Mouse (Mus musculus) forebrain, postnatal 0 days (tissue): ENCODE measurements around the gene Dram1. TPM values are rescaled to one million over a fixed set of nuclear protein-coding genes. Genes with fewer than 3 reads are reported as not detected.

Experiments used
- ATAC-seq: fragments of 200-750 bp; cut with Nextera tagmentation; 2 replicates; pipeline ENCODE4 v1.8.0; 2017; ENCODE audit warnings: mild to moderate bottlenecking, moderate library complexity
- DNase-seq: peaks from one replicate; pipeline ENCODE4 v3.0.0-alpha.2; 2015
- H3K27ac ChIP-seq: fragments of 300-500 bp; sonication (generic); 2 replicates; pipeline ENCODE4 v1.5.1; 2014; ENCODE audit warnings: low read depth, mild to moderate bottlenecking, antibody characterized with exemption, low read length, moderate library complexity, mixed read lengths
- H3K27me3 ChIP-seq: fragments of 300-500 bp; sonication (generic); 2 replicates; pipeline ENCODE4 v1.6.1; 2014; ENCODE audit warnings: mild to moderate bottlenecking, low read length, mixed read lengths; ENCODE audit not compliant: insufficient read depth
- H3K36me3 ChIP-seq: fragments of 300-500 bp; sonication (generic); 2 replicates; pipeline ENCODE4 v1.6.1; 2014; ENCODE audit warnings: mild to moderate bottlenecking, moderate library complexity; ENCODE audit not compliant: insufficient read depth
- H3K4me1 ChIP-seq: fragments of 300-500 bp; sonication (generic); 2 replicates; pipeline ENCODE4 v1.6.1; 2014; ENCODE audit warnings: antibody characterized with exemption; ENCODE audit not compliant: insufficient read depth
- H3K4me2 ChIP-seq: fragments of 300-500 bp; sonication (generic); 2 replicates; pipeline ENCODE4 v1.6.1; 2014; ENCODE audit warnings: low read depth, mild to moderate bottlenecking, moderate library complexity
- H3K4me3 ChIP-seq: fragments of 300-500 bp; sonication (generic); 2 replicates; pipeline ENCODE4 v1.5.1; 2014; ENCODE audit warnings: low read depth, low read length, mixed read lengths
- H3K9ac ChIP-seq: fragments of 300-500 bp; sonication (generic); 2 replicates; pipeline ENCODE4 v1.6.1; 2014; ENCODE audit warnings: mild to moderate bottlenecking
- H3K9me3 ChIP-seq: fragments of 300-500 bp; sonication (generic); 2 replicates; pipeline ENCODE4 v1.6.1; 2016; ENCODE audit warnings: low read length
- CTCF ChIP-seq: sonication (generic); IDR thresholded peaks from 2 replicates; pipeline ENCODE4 v1.5.1; 2016; ENCODE audit warnings: antibody characterized with exemption, control low read depth, low read depth
- WGBS: fragments of 180-500 bp; shearing (Covaris S2); extraction: QIAGEN DNeasy Blood & Tissue Kit; methylation state at CpG from one replicate; pipeline ENCODE4 v1.1.7; 2014; 5-methylcytosine and 5-hydroxymethylcytosine counted together
- polyA plus RNA-seq: library from polyadenylated mRNA; unstranded; fragments of >200 nt; fragmentation: Nextera tagmentation; extraction: Ambion mirVana; gene quantifications from 2 replicates; pipeline ENCODE4 v1.2.1, GENCODE M21; 2015
- total RNA-seq: library from RNA; depleted of rRNA; stranded (reverse); fragments of >200 nt; gene quantifications from 2 replicates; pipeline ENCODE4 v1.2.3, GENCODE M21; 2014; rRNA removed

Dram1 gene
- total RNA-seq (0.62 and 0.85 TPM in 2 replicates), polyA plus RNA-seq (0.58 and 0.92 TPM in 2 replicates)

GRCm38 (mm10) chr10:88379013-88379885 lies at the start of gene Dram1, which contains the start of gene Gnptab:
TSS of gene Dram1 (minus strand) at chr10:88379080.
TSS of gene Gnptab (plus strand) at chr10:88379132.
- peak within 1 kb of the TSS; percentile 73 for H3K4me2 ChIP-seq
- 0 out of 2 replicates have a peak, but pooled peaks cover 7% of the 10 kb centered on the region for H3K4me1 ChIP-seq
- no peaks in the 10 kb centered on the region for H3K27me3 ChIP-seq
- peak; percentile 90 for TF ChIP-seq CTCF
- peak; percentile 92 for ATAC-seq
- H3K9ac ChIP-seq, result peak within 1 kb of the TSS; percentile 74
- 2% methylated on average over 81 of the region's 87 CpGs for WGBS
- peak within 1 kb of the TSS; percentile 92 for H3K27ac ChIP-seq
- peak within 1 kb of the TSS; percentile 82 for H3K4me3 ChIP-seq
- peak; percentile 93 for DNase-seq
- H3K9me3 ChIP-seq, result no peaks in the 10 kb centered on the region
- no peaks in the 10 kb centered on the region for H3K36me3 ChIP-seq

- peaks cover 48% of the 10 kb centered on the region for H3K36me3 ChIP-seq
- no peak for TF ChIP-seq CTCF
These were observed 49.1 kb upstream of the Dram1 start for GRCm38 (mm10) chr10:88427998-88428397.

GRCm38 (mm10) chr10:88426896-88427295 lies 48.0 kb upstream of the Dram1 start:
- H3K4me3 ChIP-seq, result no peak overlapping the region
- no peak overlapping the region for H3K9ac ChIP-seq
- no peak overlapping the region for H3K4me2 ChIP-seq
- no peaks in the 10 kb centered on the region for H3K9me3 ChIP-seq
- ATAC-seq, result no peak
- H3K27me3 ChIP-seq, result no peaks in the 10 kb centered on the region
- DNase-seq, result no peak
- no peaks in the 10 kb centered on the region for H3K4me1 ChIP-seq
- no peak overlapping the region for H3K27ac ChIP-seq
- H3K36me3 ChIP-seq, result peaks cover 46% of the 10 kb centered on the region
- TF ChIP-seq CTCF, result no peak
- 67% methylated on average over 5 of the region's 5 CpGs for WGBS

More at GRCm38 (mm10) chr10:88427998-88428397, 49.1 kb upstream of the Dram1 start:
- 93% methylated on average over 6 of the region's 6 CpGs for WGBS
- no peak overlapping the region for H3K4me2 ChIP-seq
- no peak overlapping the region for H3K4me3 ChIP-seq
- ATAC-seq, result no peak
- H3K9ac ChIP-seq, result no peak overlapping the region
- DNase-seq, result no peak
- H3K27ac ChIP-seq, result no peak overlapping the region
- H3K27me3 ChIP-seq, result no peaks in the 10 kb centered on the region
- no peaks in the 10 kb centered on the region for H3K4me1 ChIP-seq
- H3K9me3 ChIP-seq, result no peaks in the 10 kb centered on the region

GRCm38 (mm10) chr10:88426158-88426816 lies 47.4 kb upstream of the Dram1 start:
- Histone ChIP-seq H3K4me3 (no peak overlapping the region), H3K27ac (no peak overlapping the region), H3K27me3 (no peaks in the 10 kb centered on the region), H3K4me2 (no peak overlapping the region), H3K36me3 (peaks cover 49% of the 10 kb centered on the region), H3K4me1 (no peaks in the 10 kb centered on the region), H3K9me3 (no peaks in the 10 kb centered on the region), H3K9ac (no peak overlapping the region)
- ATAC-seq, result peak; percentile 94
- peak; percentile 87 for TF ChIP-seq CTCF
- DNase-seq, result peak; percentile 86
- WGBS, result 99% methylated on average over 2 of the region's 2 CpGs

GRCm38 (mm10) chr10:88420655-88421435 lies 42.0 kb upstream of the Dram1 start:
- H3K9me3 ChIP-seq, result no peaks in the 10 kb centered on the region
- no peak for TF ChIP-seq CTCF

GRCm38 (mm10) chr10:88420141-88420541 lies 41.3 kb upstream of the Dram1 start:
- no peaks in the 10 kb centered on the region for H3K4me1 ChIP-seq
- no peak overlapping the region for H3K4me2 ChIP-seq
- no peaks in the 10 kb centered on the region for H3K9me3 ChIP-seq
- no peak overlapping the region for H3K27ac ChIP-seq
- no peak overlapping the region for H3K4me3 ChIP-seq
- no peaks in the 10 kb centered on the region for H3K27me3 ChIP-seq
- no peak for DNase-seq
- TF ChIP-seq CTCF, result no peak
- no peak for ATAC-seq
- H3K9ac ChIP-seq, result no peak overlapping the region
- WGBS, result 72% methylated on average over 11 of the region's 11 CpGs
- H3K36me3 ChIP-seq, result peaks cover 40% of the 10 kb centered on the region

More at GRCm38 (mm10) chr10:88420655-88421435, 42.0 kb upstream of the Dram1 start:
- no peak for DNase-seq
- H3K36me3 ChIP-seq, result peaks cover 33% of the 10 kb centered on the region
- no peak overlapping the region for H3K4me2 ChIP-seq
- no peak overlapping the region for H3K27ac ChIP-seq
- no peak for ATAC-seq
- H3K4me1 ChIP-seq, result no peaks in the 10 kb centered on the region
- no peak overlapping the region for H3K9ac ChIP-seq
- H3K4me3 ChIP-seq, result no peak overlapping the region
- 91% methylated on average over 19 of the region's 19 CpGs for WGBS
- H3K27me3 ChIP-seq, result no peaks in the 10 kb centered on the region
